Mouse (Mus musculus) hindbrain, postnatal 0 days (tissue): Measurements from ENCODE around the gene Frk. TPM values are rescaled to one million over a fixed set of nuclear protein-coding genes. Genes with fewer than 3 reads are reported as not detected.

ENCODE experiments used
- ATAC-seq: fragments of 200-750 bp; cut with Nextera tagmentation; 2 replicates; pipeline ENCODE4 v1.8.0; 2017; ENCODE audit warnings: mild to moderate bottlenecking, moderate TSS enrichment, moderate library complexity
- DNase-seq: peaks from one replicate; pipeline ENCODE4 v3.0.0-alpha.2; 2015; ENCODE audit warnings: low spot score
- H3K27ac ChIP-seq: fragments of 300-500 bp; sonication (generic); 2 replicates; pipeline ENCODE4 v1.5.1; 2014; ENCODE audit warnings: mild to moderate bottlenecking
- H3K27me3 ChIP-seq: fragments of 300-500 bp; sonication (generic); 2 replicates; pipeline ENCODE4 v1.6.1; 2014; ENCODE audit warnings: low read length, mixed read lengths; ENCODE audit not compliant: insufficient read depth
- H3K36me3 ChIP-seq: fragments of 300-500 bp; sonication (generic); 2 replicates; pipeline ENCODE4 v1.6.1; 2014; ENCODE audit warnings: low read length, mixed read lengths; ENCODE audit not compliant: insufficient read depth
- H3K4me1 ChIP-seq: fragments of 300-500 bp; sonication (generic); 2 replicates; pipeline ENCODE4 v1.6.1; 2014; ENCODE audit warnings: antibody characterized with exemption, low read length, mixed read lengths; ENCODE audit not compliant: insufficient read depth
- H3K4me2 ChIP-seq: fragments of 300-500 bp; sonication (generic); 2 replicates; pipeline ENCODE4 v1.6.1; 2014; ENCODE audit warnings: low read depth, mild to moderate bottlenecking, low read length, moderate library complexity, mixed read lengths
- H3K4me3 ChIP-seq: fragments of 300-500 bp; sonication (generic); 2 replicates; pipeline ENCODE4 v1.5.1; 2014; ENCODE audit warnings: low read length
- H3K9ac ChIP-seq: fragments of 300-500 bp; sonication (generic); replicated peaks from 2 replicates; pipeline ENCODE4 v1.6.1; 2014; ENCODE audit warnings: mild to moderate bottlenecking, low read length, moderate library complexity, mixed read lengths
- H3K9me3 ChIP-seq: fragments of 300-500 bp; sonication (generic); 2 replicates; pipeline ENCODE4 v1.6.1; 2016; ENCODE audit warnings: low read length, mixed read lengths
- CTCF ChIP-seq: IDR thresholded peaks from 2 replicates; pipeline ENCODE4 v1.5.1; 2016; ENCODE audit warnings: antibody characterized with exemption, control low read depth, low read depth
- WGBS: fragments of 180-500 bp; shearing (Covaris S2); extraction: QIAGEN DNeasy Blood & Tissue Kit; methylation state at CpG from one replicate; pipeline ENCODE4 v1.1.7; 2014; 5-methylcytosine and 5-hydroxymethylcytosine counted together
- polyA plus RNA-seq: library from polyadenylated mRNA; unstranded; fragments of >200 nt; fragmentation: Nextera tagmentation; extraction: Ambion mirVana; gene quantifications from 2 replicates; pipeline ENCODE4 v1.2.1, GENCODE M21; 2015
- total RNA-seq: library from RNA; depleted of rRNA; stranded (reverse); fragments of >200 nt; gene quantifications from 2 replicates; pipeline ENCODE4 v1.2.3, GENCODE M21; 2014

Gene Frk
- total and polyA plus RNA-seq, 2 experiments from 2014 or later, result 0.58 to 0.74 TPM

GRCm38 (mm10) chr10:34484014-34484411 is 814 bp downstream of the Frk start:
- H3K36me3 ChIP-seq, result no peaks in the 10 kb centered on the region
- H3K4me1 ChIP-seq, result no peaks in the 10 kb centered on the region
- no peak overlapping the region for H3K9ac ChIP-seq
- no peak for DNase-seq
- TF ChIP-seq CTCF, result no peak
- 82% methylated on average over 14 of the region's 14 CpGs for WGBS
- H3K4me3 ChIP-seq, result no peak overlapping the region
- ATAC-seq, result no peak
- H3K4me2 ChIP-seq, result peak overlapping the region; percentile 8
- no peaks in the 10 kb centered on the region for H3K27me3 ChIP-seq
- no peak overlapping the region for H3K27ac ChIP-seq
- H3K9me3 ChIP-seq, result no peaks in the 10 kb centered on the region

- Histone ChIP-seq H3K4me1 (no peaks in the 10 kb centered on the region), H3K27me3 (no peaks in the 10 kb centered on the region), H3K4me3 (no peak overlapping the region), H3K9ac (no peak overlapping the region), H3K36me3 (no peaks in the 10 kb centered on the region), H3K27ac (no peak overlapping the region), H3K4me2 (no peak overlapping the region), H3K9me3 (no peaks in the 10 kb centered on the region)
- no peak for DNase-seq
- no peak for ATAC-seq
- TF ChIP-seq CTCF, result no peak
- 70% methylated on average over 4 of the region's 4 CpGs for WGBS
Measured at GRCm38 (mm10) chr10:34485079-34485478, 1.9 kb downstream of the Frk start.

- H3K9ac ChIP-seq, result no peak overlapping the region
- no peak overlapping the region for H3K27ac ChIP-seq
- no peak overlapping the region for H3K4me3 ChIP-seq
- no peaks in the 10 kb centered on the region for H3K36me3 ChIP-seq
- DNase-seq (no peak), ATAC-seq (no peak)
- 72% methylated on average over 2 of the region's 2 CpGs for WGBS
- no peaks in the 10 kb centered on the region for H3K4me1 ChIP-seq
- no peak overlapping the region for H3K4me2 ChIP-seq
- TF ChIP-seq CTCF, result no peak
- H3K9me3 ChIP-seq, result no peaks in the 10 kb centered on the region
- no peaks in the 10 kb centered on the region for H3K27me3 ChIP-seq
Measured at GRCm38 (mm10) chr10:34507807-34508206, 24.6 kb downstream of the Frk start.

DNA sequence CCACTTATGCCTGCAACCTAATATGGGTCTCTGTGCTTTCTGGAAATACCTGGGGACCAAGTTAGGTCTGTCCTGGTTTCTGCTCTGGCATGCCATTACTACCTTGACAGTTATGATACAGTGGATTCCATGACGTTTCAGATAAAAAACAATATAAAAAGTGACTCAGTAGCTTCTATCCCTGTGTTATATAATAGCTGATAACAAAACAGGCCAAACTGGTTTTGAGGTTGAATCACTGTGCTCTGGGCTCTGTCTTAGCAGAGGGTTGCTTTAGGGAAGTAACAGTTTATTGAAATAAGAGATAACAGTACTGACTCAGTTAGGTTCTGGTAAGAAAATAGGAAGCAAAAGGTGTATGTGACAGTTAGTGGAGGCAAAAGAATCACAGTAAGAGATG is 25.4 kb downstream of the Frk start:
- H3K9ac ChIP-seq, result no peak overlapping the region
- TF ChIP-seq CTCF, result no peak
- H3K4me1 ChIP-seq, result no peaks in the 10 kb centered on the region
- H3K27me3 ChIP-seq, result no peaks in the 10 kb centered on the region
- ATAC-seq, result no peak
- no peak overlapping the region for H3K4me3 ChIP-seq
- H3K27ac ChIP-seq, result no peak overlapping the region
- H3K36me3 ChIP-seq, result no peaks in the 10 kb centered on the region
- no peak for DNase-seq
- no peaks in the 10 kb centered on the region for H3K9me3 ChIP-seq
- no peak overlapping the region for H3K4me2 ChIP-seq
- 74% methylated on average over 1 of the region's 1 CpGs for WGBS

DNA sequence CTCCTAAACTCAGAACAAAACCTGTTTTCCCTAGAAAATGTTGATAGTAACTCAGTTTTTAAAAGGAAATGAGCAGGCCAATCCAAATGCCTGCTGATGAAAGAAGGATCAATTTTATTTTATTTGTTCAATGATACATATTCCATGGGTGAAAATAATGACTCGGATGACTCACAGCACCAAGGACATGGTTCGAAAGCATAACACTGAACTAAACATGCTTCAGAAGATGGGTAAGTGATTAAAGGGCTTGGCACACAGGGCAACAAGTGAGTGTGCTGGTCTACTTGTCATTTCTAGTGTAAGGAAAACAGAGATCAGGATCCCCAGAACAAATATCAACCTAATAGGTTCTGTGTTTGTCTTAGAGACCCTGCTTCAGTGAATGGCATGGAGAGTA is 26.1 kb downstream of the Frk start:
- Histone ChIP-seq H3K4me3 (no peak overlapping the region), H3K9me3 (no peaks in the 10 kb centered on the region), H3K9ac (no peak overlapping the region), H3K36me3 (no peaks in the 10 kb centered on the region), H3K4me1 (no peaks in the 10 kb centered on the region), H3K27ac (no peak overlapping the region), H3K27me3 (no peaks in the 10 kb centered on the region), H3K4me2 (no peak overlapping the region)
- ATAC-seq, result no peak
- DNase-seq, result no peak
- TF ChIP-seq CTCF, result no peak
- WGBS, result 97% methylated on average over 2 of the region's 2 CpGs

DNA sequence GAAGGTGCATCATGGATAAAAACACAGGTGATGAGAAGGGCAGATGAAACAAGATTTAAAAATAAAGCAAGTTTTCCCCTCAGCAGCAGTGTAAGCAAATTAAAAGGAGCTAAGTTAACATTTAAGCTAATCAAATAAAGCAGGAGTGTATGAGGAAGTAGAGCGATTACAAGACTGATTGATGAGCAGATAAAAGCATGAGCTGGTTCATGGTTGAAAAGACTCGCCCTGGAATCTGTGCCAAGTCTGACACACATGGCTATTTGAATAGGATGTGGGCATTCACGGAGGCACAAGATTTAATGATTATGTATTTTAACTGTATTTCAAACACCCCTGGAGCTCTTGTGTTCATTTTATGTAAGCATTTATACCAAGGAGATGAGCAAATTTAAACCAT is 28.0 kb downstream of the Frk start:
- DNase-seq (no peak), ATAC-seq (no peak)
- no peaks in the 10 kb centered on the region for H3K9me3 ChIP-seq
- TF ChIP-seq CTCF, result no peak
- no peaks in the 10 kb centered on the region for H3K27me3 ChIP-seq
- no peaks in the 10 kb centered on the region for H3K4me1 ChIP-seq
- no peaks in the 10 kb centered on the region for H3K36me3 ChIP-seq
- WGBS, result 57% methylated on average over 3 of the region's 3 CpGs
- no peak overlapping the region for H3K9ac ChIP-seq
- no peak overlapping the region for H3K4me3 ChIP-seq
- no peak overlapping the region for H3K4me2 ChIP-seq
- H3K27ac ChIP-seq, result no peak overlapping the region

DNA sequence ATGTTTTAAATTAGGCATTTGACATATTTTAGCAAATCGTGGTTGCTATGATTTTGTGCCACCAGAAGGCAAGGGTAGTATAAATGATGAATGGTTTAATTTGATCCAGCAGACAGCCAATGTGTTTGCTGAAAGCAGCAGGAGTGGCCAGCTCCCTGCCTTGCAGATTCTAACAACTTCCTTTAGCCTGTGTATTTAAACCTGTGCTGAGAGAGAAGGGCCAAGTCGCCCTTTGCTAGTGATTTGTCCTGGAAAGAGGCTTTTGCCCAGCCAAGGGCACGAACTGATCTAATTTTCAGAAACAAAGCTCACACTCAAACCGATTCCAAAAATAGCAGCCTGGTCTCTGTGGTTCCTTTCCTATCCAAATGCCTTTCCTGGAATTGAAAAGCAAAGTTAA is 29.4 kb downstream of the Frk start:
- ATAC-seq, result no peak
- Histone ChIP-seq H3K4me3 (no peak overlapping the region), H3K27ac (0 out of 2 replicates have a peak overlapping the region, but pooled peaks have one; percentile 20), H3K36me3 (no peaks in the 10 kb centered on the region), H3K4me2 (no peak overlapping the region), H3K27me3 (no peaks in the 10 kb centered on the region), H3K9ac (no peak overlapping the region), H3K4me1 (no peaks in the 10 kb centered on the region), H3K9me3 (no peaks in the 10 kb centered on the region)
- TF ChIP-seq CTCF, result no peak
- 32% methylated on average over 4 of the region's 4 CpGs for WGBS
- peak; percentile 39 for DNase-seq

- ATAC-seq (no peak), DNase-seq (no peak)
- H3K27ac ChIP-seq, result no peak overlapping the region
- TF ChIP-seq CTCF, result no peak
- H3K4me1 ChIP-seq, result no peaks in the 10 kb centered on the region
- H3K4me3 ChIP-seq, result no peak overlapping the region
- H3K36me3 ChIP-seq, result no peaks in the 10 kb centered on the region
- H3K9ac ChIP-seq, result no peak overlapping the region
- H3K27me3 ChIP-seq, result no peaks in the 10 kb centered on the region
- H3K9me3 ChIP-seq, result no peaks in the 10 kb centered on the region
- WGBS, result 81% methylated on average over 1 of the region's 1 CpGs
- H3K4me2 ChIP-seq, result no peak overlapping the region
Measured at GRCm38 (mm10) chr10:34525598-34525997, 42.4 kb downstream of the Frk start.
